Mouse (Mus musculus) lung, postnatal 0 days (tissue): ENCODE results near the gene Srsf10. TPM values are rescaled to one million over a fixed set of nuclear protein-coding genes. Genes with fewer than 3 reads are reported as not detected.

Source experiments
- ATAC-seq: fragments of 200-750 bp; cut with Nextera tagmentation; 2 replicates; pipeline ENCODE4 v1.8.0; 2017; ENCODE audit warnings: moderate library complexity
- DNase-seq: peaks from one replicate; pipeline ENCODE4 v3.0.0-alpha.2; 2016; ENCODE audit warnings: low spot score
- H3K27ac ChIP-seq: fragments of 300-500 bp; sonication (generic); 2 replicates; pipeline ENCODE4 v1.5.1; 2014; ENCODE audit warnings: antibody characterized with exemption, mild to moderate bottlenecking, low read length, mixed read lengths
- H3K27me3 ChIP-seq: fragments of 300-500 bp; sonication (generic); replicated peaks from 2 replicates; pipeline ENCODE4 v1.6.1; 2014; ENCODE audit warnings: low read length, mixed read lengths; ENCODE audit not compliant: insufficient read depth
- H3K36me3 ChIP-seq: fragments of 300-500 bp; sonication (generic); 2 replicates; pipeline ENCODE4 v1.6.1; 2014; ENCODE audit warnings: low read length, mixed read lengths; ENCODE audit not compliant: insufficient read depth
- H3K4me1 ChIP-seq: fragments of 300-500 bp; sonication (generic); 2 replicates; pipeline ENCODE4 v1.6.1; 2014; ENCODE audit warnings: antibody characterized with exemption, low read depth, low read length, mixed read lengths; ENCODE audit not compliant: insufficient read depth
- H3K4me2 ChIP-seq: fragments of 300-500 bp; sonication (generic); replicated peaks from 2 replicates; pipeline ENCODE4 v1.6.1; 2014; ENCODE audit warnings: low read depth, mild to moderate bottlenecking, low read length, moderate library complexity, mixed read lengths
- H3K4me3 ChIP-seq: fragments of 300-500 bp; sonication (generic); 2 replicates; pipeline ENCODE4 v1.5.1; 2014; ENCODE audit warnings: low read depth, low read length
- H3K9ac ChIP-seq: fragments of 300-500 bp; sonication (generic); replicated peaks from 2 replicates; pipeline ENCODE4 v1.6.1; 2014; ENCODE audit warnings: low read depth, mild to moderate bottlenecking
- H3K9me3 ChIP-seq: fragments of 300-500 bp; sonication (generic); 2 replicates; pipeline ENCODE4 v1.6.1; 2016; ENCODE audit warnings: low read length, mixed read lengths
- CTCF ChIP-seq: IDR thresholded peaks from 2 replicates; pipeline ENCODE4 v1.5.1; 2016; ENCODE audit warnings: antibody characterized with exemption, mild to moderate bottlenecking
- EP300 ChIP-seq: IDR thresholded peaks from 2 replicates; pipeline ENCODE4 v1.6.1; 2016; ENCODE audit warnings: antibody characterized with exemption, mild to moderate bottlenecking, control low read depth
- WGBS: fragments of 180-500 bp; shearing (Covaris S2); extraction: QIAGEN DNeasy Blood & Tissue Kit; methylation state at CpG from one replicate; pipeline ENCODE4 v1.1.7; 2014; 5-methylcytosine and 5-hydroxymethylcytosine counted together
- polyA plus RNA-seq: library from polyadenylated mRNA; unstranded; fragments of >200 nt; fragmentation: Nextera tagmentation; extraction: Ambion mirVana; gene quantifications from 2 replicates; pipeline ENCODE4 v1.2.1, GENCODE M21; 2015

Gene Srsf10
- polyA plus RNA-seq, 1 experiment from 2014 or later = 153 TPM

- H3K9me3 ChIP-seq = no peaks in the 10 kb centered on the region
- TF ChIP-seq CTCF = no peak
- TF ChIP-seq EP300 = no peak
- WGBS = 87% methylated on average over 14 of the region's 14 CpGs
- H3K4me3 ChIP-seq = no peak overlapping the region
- no peak overlapping the region for H3K9ac ChIP-seq
- H3K27me3 ChIP-seq = no peaks in the 10 kb centered on the region
- ATAC-seq (no peak), DNase-seq (no peak)
- no peak overlapping the region for H3K4me2 ChIP-seq
- no peaks in the 10 kb centered on the region for H3K36me3 ChIP-seq
- H3K27ac ChIP-seq = no peak overlapping the region
- H3K4me1 ChIP-seq = peaks cover 3% of the 10 kb centered on the region
These were observed 1.5 kb upstream of the Srsf10 start for GRCm38 (mm10) chr4:135853987-135854546.

GRCm38 (mm10) chr4:135854630-135855029 lies 917 bp upstream of the Srsf10 start:
- Histone ChIP-seq H3K36me3 (0 out of 2 replicates have a peak, but pooled peaks cover 3% of the 10 kb centered on the region), H3K27me3 (no peaks in the 10 kb centered on the region), H3K9me3 (no peaks in the 10 kb centered on the region), H3K4me3 (no peak overlapping the region), H3K4me2 (no peak overlapping the region), H3K4me1 (peaks cover 5% of the 10 kb centered on the region), H3K9ac (no peak overlapping the region), H3K27ac (no peak overlapping the region)
- WGBS = 56% methylated on average over 11 of the region's 11 CpGs
- TF ChIP-seq EP300 (no peak), CTCF (no peak)
- DNase-seq (peak; percentile 38), ATAC-seq (no peak)

DNA sequence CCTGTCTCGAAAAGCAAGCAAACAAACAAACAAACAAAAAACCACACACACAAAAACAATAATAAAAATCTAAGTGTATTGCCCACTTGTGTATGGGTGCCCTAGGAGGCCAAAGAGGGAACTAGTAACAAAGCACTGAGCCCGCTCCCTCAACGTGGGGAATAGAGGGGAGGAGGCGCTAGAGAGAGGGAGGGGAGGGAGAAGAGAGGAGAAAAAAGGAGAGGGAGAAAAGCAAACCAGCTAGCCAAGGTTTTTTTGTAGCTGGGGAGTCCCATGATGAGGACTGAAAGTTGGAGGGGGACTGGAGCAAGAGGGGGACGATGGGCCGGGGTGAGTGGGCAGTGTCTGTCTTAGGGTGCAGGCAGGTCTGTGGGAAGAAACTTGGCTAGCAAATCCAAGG lies 467 bp upstream of the Srsf10 start:
- DNase-seq (peak; percentile 57), ATAC-seq (no peak)
- Histone ChIP-seq H3K27ac (peak overlapping the region; percentile 82), H3K9ac (peak overlapping the region; percentile 46), H3K9me3 (no peaks in the 10 kb centered on the region), H3K4me2 (peak overlapping the region; percentile 65), H3K27me3 (no peaks in the 10 kb centered on the region), H3K4me3 (peak overlapping the region; percentile 95), H3K4me1 (peaks cover 6% of the 10 kb centered on the region), H3K36me3 (0 out of 2 replicates have a peak, but pooled peaks cover 4% of the 10 kb centered on the region)
- TF ChIP-seq CTCF (peak; percentile 34; the same call in 1 of the 2 replicates), EP300 (no peak)
- 4% methylated on average over 6 of the region's 6 CpGs for WGBS

DNA sequence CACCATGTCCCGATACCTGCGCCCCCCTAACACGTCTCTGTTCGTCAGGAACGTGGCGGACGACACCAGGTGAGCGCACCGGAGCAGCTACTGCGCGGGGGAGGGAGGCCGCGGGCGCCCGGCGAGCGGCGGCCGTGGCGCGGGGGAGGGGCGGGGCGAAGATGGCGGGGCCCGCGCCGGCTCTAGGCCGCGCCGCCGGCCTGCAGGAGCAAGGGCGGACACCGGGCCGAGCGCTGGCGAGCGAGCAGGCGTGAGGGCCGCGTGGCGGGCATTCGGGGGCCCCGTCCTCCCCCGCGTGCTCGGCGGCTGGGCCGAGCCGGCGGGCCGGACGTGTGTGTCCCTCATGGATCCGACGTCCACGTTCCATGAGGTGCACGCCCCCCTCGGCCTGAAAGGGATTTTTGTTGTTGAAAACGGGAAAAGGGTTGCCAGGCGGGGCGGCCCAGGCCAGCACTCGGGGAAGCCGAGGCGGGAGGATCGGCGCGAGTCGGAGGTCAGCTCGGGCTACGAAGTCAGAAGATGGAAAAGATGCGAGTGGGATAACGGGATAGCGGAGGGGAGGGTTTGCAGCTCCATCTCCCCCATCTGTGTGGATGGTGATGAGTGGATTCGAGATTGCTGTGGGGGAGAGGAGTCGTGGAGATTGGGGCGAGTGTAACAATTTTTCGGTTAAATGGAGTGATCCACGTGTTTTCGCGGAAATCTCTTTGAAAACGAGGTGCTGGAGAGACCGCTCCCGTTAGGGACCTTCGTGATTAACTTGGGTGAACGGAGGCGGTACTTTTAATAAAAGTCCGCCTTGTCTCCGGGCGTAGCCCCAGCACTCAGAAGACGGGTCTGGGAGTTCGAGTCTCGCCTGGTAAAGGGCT lies 910 bp downstream of the Srsf10 start:
- under 1% methylated on average over 64 of the region's 91 CpGs for WGBS
- DNase-seq (peak; percentile 85), ATAC-seq (peak; percentile 67)
- peak overlapping the region; percentile 97 for H3K27ac ChIP-seq
- H3K4me1 ChIP-seq = peaks cover 9% of the 10 kb centered on the region
- H3K36me3 ChIP-seq = 0 out of 2 replicates have a peak, but pooled peaks cover 4% of the 10 kb centered on the region
- H3K9me3 ChIP-seq = no peaks in the 10 kb centered on the region
- H3K9ac ChIP-seq = peak overlapping the region; percentile 76
- peak overlapping the region; percentile 95 for H3K4me3 ChIP-seq
- TF ChIP-seq CTCF (peak; percentile 2; the same call in 1 of the 2 replicates), EP300 (0 out of 2 replicates have a peak, but pooled peaks have one; percentile 8)
- H3K27me3 ChIP-seq = no peaks in the 10 kb centered on the region
- peak overlapping the region; percentile 65 for H3K4me2 ChIP-seq

GRCm38 (mm10) chr4:135857597-135858186 lies 2.1 kb downstream of the Srsf10 start:
- Histone ChIP-seq H3K4me1 (peaks cover 9% of the 10 kb centered on the region), H3K9ac (0 out of 2 replicates have a peak overlapping the region, but pooled peaks have one; percentile 19), H3K4me3 (peak overlapping the region; percentile 95; the same call in 1 of the 2 replicates), H3K36me3 (0 out of 2 replicates have a peak, but pooled peaks cover 4% of the 10 kb centered on the region), H3K27me3 (no peaks in the 10 kb centered on the region), H3K9me3 (no peaks in the 10 kb centered on the region), H3K27ac (no peak overlapping the region), H3K4me2 (peak overlapping the region; percentile 65)
- TF ChIP-seq EP300 (no peak), CTCF (no peak)
- ATAC-seq = no peak
- WGBS = 4% methylated on average over 7 of the region's 7 CpGs
- peak; percentile 52 for DNase-seq

GRCm38 (mm10) chr4:135868996-135869395 lies 13.4 kb downstream of the Srsf10 start:
- Histone ChIP-seq H3K4me2 (no peak overlapping the region), H3K9me3 (no peaks in the 10 kb centered on the region), H3K27ac (peak overlapping the region; percentile 47; the same call in 1 of the 2 replicates), H3K4me3 (no peak overlapping the region), H3K4me1 (peaks cover 11% of the 10 kb centered on the region; the same call in 1 of the 2 replicates), H3K9ac (no peak overlapping the region), H3K27me3 (no peaks in the 10 kb centered on the region), H3K36me3 (no peaks in the 10 kb centered on the region; the same call in 1 of the 2 replicates)
- TF ChIP-seq EP300 (no peak), CTCF (no peak)
- no peak for DNase-seq
- ATAC-seq = no peak
- WGBS = 34% methylated on average over 2 of the region's 2 CpGs
